Mouse (Mus musculus): Measurements from ENCODE around the gene Cd177. TPM values are rescaled to one million over a fixed set of nuclear protein-coding genes. Genes with fewer than 3 reads are reported as not detected.
"Not testable (repeated sequence)": the region's sequence is repeated elsewhere in the genome, so short reads cannot be mapped to it uniquely, and the experiment has no call there.

Cd177 gene
- polyA plus RNA-seq, 1 experiment from 2014 or later: 0.33 TPM

GRCm38 (mm10) chr7:24708832-24709292, 51.2 kb downstream of the Cd177 start, which contains the start of gene BC049730:
TSS of gene BC049730 (plus strand) at chr7:24709242.
- Histone ChIP-seq H3K36me3 (ENCODE audit: control insufficient read depth, insufficient read depth, low read length) (no peaks in the 10 kb centered on the region), H3K9me3 (ENCODE audit: control insufficient read depth, low read length) (no peaks in the 10 kb centered on the region), H3K27ac (ENCODE audit: low read depth, low read length) (no peak within 1 kb of the TSS), H3K4me2 (no peak within 1 kb of the TSS), H3K4me3 (ENCODE audit: low read depth, low read length) (no peak within 1 kb of the TSS), H3K9ac (ENCODE audit: low read depth, low read length) (no peak within 1 kb of the TSS), H3K27me3 (replicated peaks; ENCODE audit: control insufficient read depth, insufficient read depth, low read length) (no peaks in the 10 kb centered on the region), H3K4me1 (replicated peaks; ENCODE audit: control insufficient read depth, insufficient read depth, low read length) (no peaks in the 10 kb centered on the region)
- no peak for DNase-seq (ENCODE audit: low spot score)
- WGBS: 89% methylated on average over 14 of the region's 14 CpGs
- no peak for ATAC-seq (replicated peaks; ENCODE audit: low FRiP score)

GRCm38 (mm10) chr7:24702841-24703240, 57.3 kb downstream of the Cd177 start:
- not testable (repeated sequence) for H3K27ac ChIP-seq (ENCODE audit: low read depth, low read length); ATAC-seq (replicated peaks; ENCODE audit: low FRiP score); H3K9ac ChIP-seq (ENCODE audit: low read depth, low read length); H3K4me2 ChIP-seq; DNase-seq (ENCODE audit: low spot score); H3K4me1 ChIP-seq (replicated peaks; ENCODE audit: control insufficient read depth, insufficient read depth, low read length); H3K27me3 ChIP-seq (replicated peaks; ENCODE audit: control insufficient read depth, insufficient read depth, low read length); H3K4me3 ChIP-seq (ENCODE audit: low read depth, low read length); H3K36me3 ChIP-seq (ENCODE audit: control insufficient read depth, insufficient read depth, low read length); H3K9me3 ChIP-seq (ENCODE audit: control insufficient read depth, low read length)
- WGBS: 66% methylated on average over 9 of the region's 9 CpGs

GRCm38 (mm10) chr7:24697891-24698290, 62.2 kb downstream of the Cd177 start:
- H3K4me2 ChIP-seq; ATAC-seq (replicated peaks; ENCODE audit: low FRiP score); H3K4me3 ChIP-seq (ENCODE audit: low read depth, low read length); H3K9me3 ChIP-seq (ENCODE audit: control insufficient read depth, low read length); H3K27ac ChIP-seq (ENCODE audit: low read depth, low read length); H3K36me3 ChIP-seq (ENCODE audit: control insufficient read depth, insufficient read depth, low read length); H3K27me3 ChIP-seq (replicated peaks; ENCODE audit: control insufficient read depth, insufficient read depth, low read length); H3K9ac ChIP-seq (ENCODE audit: low read depth, low read length); H3K4me1 ChIP-seq (replicated peaks; ENCODE audit: control insufficient read depth, insufficient read depth, low read length); DNase-seq (ENCODE audit: low spot score): not testable (repeated sequence)
- WGBS: 89% methylated on average over 4 of the region's 4 CpGs

Other genes with a start within 250 kb of the Cd177 start
- 0.34 TPM in 1 of 2 replicates, not detected in the other for gene AC161166.1, start 247.9 kb downstream of the Cd177 start, polyA plus RNA-seq (2014; fragmentation: Nextera tagmentation; extraction: Ambion mirVana)
- 3.5 and 4.1 TPM in 2 replicates for gene Irgq, start 229.6 kb downstream of the Cd177 start, polyA plus RNA-seq (2014; fragmentation: Nextera tagmentation; extraction: Ambion mirVana)
- gene Pinlyp, start 214.2 kb downstream of the Cd177 start, polyA plus RNA-seq (2014; fragmentation: Nextera tagmentation; extraction: Ambion mirVana): not detected in 2 replicates
- gene Xrcc1, start 214.0 kb downstream of the Cd177 start, polyA plus RNA-seq (2014; fragmentation: Nextera tagmentation; extraction: Ambion mirVana): 91.0 and 102 TPM in 2 replicates
- gene Ethe1, start 172.8 kb downstream of the Cd177 start, polyA plus RNA-seq (2014; fragmentation: Nextera tagmentation; extraction: Ambion mirVana): 20.7 and 21.9 TPM in 2 replicates
- gene Zfp575, start 172.7 kb downstream of the Cd177 start, polyA plus RNA-seq (2014; fragmentation: Nextera tagmentation; extraction: Ambion mirVana): 0.65 and 0.82 TPM in 2 replicates
- gene Phldb3, start 149.5 kb downstream of the Cd177 start, polyA plus RNA-seq (2014; fragmentation: Nextera tagmentation; extraction: Ambion mirVana): 0.13 and 0.14 TPM in 2 replicates
- gene Lypd3, start 123.8 kb downstream of the Cd177 start, polyA plus RNA-seq (2014; fragmentation: Nextera tagmentation; extraction: Ambion mirVana): 0.10 TPM in 1 of 2 replicates, not detected in the other
- gene Tex101, start 83.6 kb downstream of the Cd177 start, polyA plus RNA-seq (2014; fragmentation: Nextera tagmentation; extraction: Ambion mirVana): not detected in 2 replicates
- gene BC049730, start 51.1 kb downstream of the Cd177 start, polyA plus RNA-seq (2014; fragmentation: Nextera tagmentation; extraction: Ambion mirVana): not detected in 2 replicates
- gene Gm4763, start 33.4 kb downstream of the Cd177 start, polyA plus RNA-seq (2014; fragmentation: Nextera tagmentation; extraction: Ambion mirVana): not detected in 2 replicates
- not detected in 2 replicates for gene Ceacam10, start 16.9 kb upstream of the Cd177 start, polyA plus RNA-seq (2014; fragmentation: Nextera tagmentation; extraction: Ambion mirVana)
- gene Gm9844, start 101.9 kb upstream of the Cd177 start, polyA plus RNA-seq (2014; fragmentation: Nextera tagmentation; extraction: Ambion mirVana): 5.0 and 5.8 TPM in 2 replicates
- gene Lypd4, start 109.6 kb upstream of the Cd177 start, polyA plus RNA-seq (2014; fragmentation: Nextera tagmentation; extraction: Ambion mirVana): not detected in 2 replicates
- gene Dmrtc2, start 109.7 kb upstream of the Cd177 start, polyA plus RNA-seq (2014; fragmentation: Nextera tagmentation; extraction: Ambion mirVana): not detected in 2 replicates
- 2,415 and 2,620 TPM in 2 replicates for gene Rps19, start 124.1 kb upstream of the Cd177 start, polyA plus RNA-seq (2014; fragmentation: Nextera tagmentation; extraction: Ambion mirVana)
- gene Cd79a, start 137.1 kb upstream of the Cd177 start, polyA plus RNA-seq (2014; fragmentation: Nextera tagmentation; extraction: Ambion mirVana): 0.12 TPM in 1 of 2 replicates, not detected in the other
- 98.6 and 103 TPM in 2 replicates for gene Arhgef1, start 142.6 kb upstream of the Cd177 start, polyA plus RNA-seq (2014; fragmentation: Nextera tagmentation; extraction: Ambion mirVana)
- gene Gm4881, start 184.2 kb upstream of the Cd177 start, polyA plus RNA-seq (2014; fragmentation: Nextera tagmentation; extraction: Ambion mirVana): not detected in 2 replicates
- gene Rabac1, start 212.4 kb upstream of the Cd177 start, polyA plus RNA-seq (2014; fragmentation: Nextera tagmentation; extraction: Ambion mirVana): 91.3 and 101 TPM in 2 replicates
- gene Atp1a3, start 245.6 kb upstream of the Cd177 start, polyA plus RNA-seq (2014; fragmentation: Nextera tagmentation; extraction: Ambion mirVana): 1.4 and 1.5 TPM in 2 replicates